Mouse (Mus musculus) liver, embryonic 14.5 days (tissue): ENCODE results near the gene Rab7.
A peak's percentile ranks its signal among the peaks of the same experiment; 100 is the strongest.

ENCODE experiments used
- CTCF ChIP-seq: IDR thresholded peaks from 2 replicates; pipeline ENCODE4 v1.5.1; 2016; ENCODE audit warnings: antibody characterized with exemption, low read depth, control low read depth
- EP300 ChIP-seq: IDR thresholded peaks from 2 replicates; pipeline ENCODE4 v1.6.1; 2016; ENCODE audit warnings: antibody characterized with exemption, low read depth

- TF ChIP-seq CTCF (peak; percentile 89), EP300 (no peak)
These were observed 47.3 kb downstream of the Rab7 start for GRCm38 (mm10) chr6:87997706-87998265.
